Mouse (Mus musculus) forebrain, embryonic 15.5 days (tissue): ENCODE data around the gene Fastkd5. TPM values are rescaled to one million over a fixed set of nuclear protein-coding genes. Genes with fewer than 3 reads are reported as not detected.
A peak's percentile ranks its signal among the peaks of the same experiment; 100 is the strongest.
"Not testable (repeated sequence)": the region's sequence is repeated elsewhere in the genome, so short reads cannot be mapped to it uniquely, and the experiment has no call there.

Source experiments
- ATAC-seq: fragments of 200-750 bp; cut with Nextera tagmentation; replicated peaks from 2 replicates; pipeline ENCODE4 v1.8.0; 2017; ENCODE audit warnings: mild to moderate bottlenecking, moderate TSS enrichment, moderate library complexity
- H3K27ac ChIP-seq: fragments of 300-500 bp; sonication (generic); replicated peaks from 2 replicates; pipeline ENCODE4 v1.5.1; 2015; ENCODE audit warnings: mild to moderate bottlenecking, inconsistent platforms
- H3K27me3 ChIP-seq: fragments of 300-500 bp; sonication (generic); 2 replicates; pipeline ENCODE4 v1.6.1; 2015; ENCODE audit warnings: inconsistent platforms
- H3K36me3 ChIP-seq: fragments of 300-500 bp; sonication (generic); 2 replicates; pipeline ENCODE4 v1.6.1; 2015; ENCODE audit warnings: mild to moderate bottlenecking, inconsistent platforms
- H3K4me1 ChIP-seq: fragments of 300-500 bp; sonication (generic); 2 replicates; pipeline ENCODE4 v1.6.1; 2015; ENCODE audit warnings: inconsistent platforms
- H3K4me2 ChIP-seq: fragments of 300-500 bp; sonication (generic); replicated peaks from 2 replicates; pipeline ENCODE4 v1.6.1; 2015; ENCODE audit warnings: mild to moderate bottlenecking, inconsistent platforms
- H3K4me3 ChIP-seq: fragments of 300-500 bp; sonication (generic); 2 replicates; pipeline ENCODE4 v1.5.1; 2015; ENCODE audit warnings: mild to moderate bottlenecking, inconsistent platforms
- H3K9ac ChIP-seq: fragments of 300-500 bp; sonication (generic); replicated peaks from 2 replicates; pipeline ENCODE4 v1.6.1; 2015; ENCODE audit warnings: mild to moderate bottlenecking, inconsistent platforms
- H3K9me3 ChIP-seq: fragments of 300-500 bp; sonication (generic); 2 replicates; pipeline ENCODE4 v1.6.1; 2016; ENCODE audit warnings: inconsistent platforms
- WGBS: fragments of 180-500 bp; shearing (Covaris S2); methylation state at CpG from one replicate; pipeline ENCODE4 v1.1.7; 2015; ENCODE audit warnings: mixed read lengths; 5-methylcytosine and 5-hydroxymethylcytosine counted together
- polyA plus RNA-seq: library from polyadenylated mRNA; unstranded; fragments of >200 nt; fragmentation: Nextera tagmentation; extraction: Ambion mirVana; gene quantifications from 2 replicates; pipeline ENCODE4 v1.2.1, GENCODE M21; 2015

The Fastkd5 gene
- polyA plus RNA-seq, 1 experiment from 2014 or later, result 15.4 TPM

GRCm38 (mm10) chr2:130649028-130649427, 19.2 kb upstream of the Fastkd5 start:
- not testable (repeated sequence) for H3K4me1 ChIP-seq, H3K4me2 ChIP-seq, ATAC-seq, H3K9ac ChIP-seq, H3K4me3 ChIP-seq, H3K27ac ChIP-seq, H3K9me3 ChIP-seq, H3K27me3 ChIP-seq
- WGBS, result 80% methylated on average over 6 of the region's 6 CpGs
- H3K36me3 ChIP-seq, result peaks cover 19% of the 10 kb centered on the region

- Histone ChIP-seq H3K4me1 (peaks cover 14% of the 10 kb centered on the region), H3K4me3 (no peak overlapping the region), H3K9ac (no peak overlapping the region), H3K36me3 (peaks cover 5% of the 10 kb centered on the region; the same call in 1 of the 2 replicates), H3K27me3 (no peaks in the 10 kb centered on the region), H3K27ac (no peak overlapping the region), H3K4me2 (no peak overlapping the region), H3K9me3 (no peaks in the 10 kb centered on the region)
- 85% methylated on average over 4 of the region's 4 CpGs for WGBS
- ATAC-seq, result no peak
Measured at GRCm38 (mm10) chr2:130645198-130645597, 15.4 kb upstream of the Fastkd5 start.

- Histone ChIP-seq H3K27ac (peak within 1 kb of the TSS; percentile 50; the same call in 1 of the 2 replicates), H3K27me3 (no peaks in the 10 kb centered on the region), H3K36me3 (no peaks in the 10 kb centered on the region), H3K9me3 (no peaks in the 10 kb centered on the region), H3K4me1 (peaks cover 14% of the 10 kb centered on the region), H3K4me3 (peak within 1 kb of the TSS; percentile 61), H3K9ac (peak within 1 kb of the TSS; percentile 65), H3K4me2 (peak within 1 kb of the TSS; percentile 85)
- ATAC-seq, result peak; percentile 93
- WGBS, result 3% methylated on average over 39 of the region's 40 CpGs
Measured at GRCm38 (mm10) chr2:130642684-130643369, 13.0 kb upstream of the Fastkd5 start, which contains the start of gene Lzts3. Lzts3 (minus strand) TSS chr2:130642803.

GRCm38 (mm10) chr2:130642197-130642660, 12.4 kb upstream of the Fastkd5 start:
- peak overlapping the region; percentile 65 for H3K9ac ChIP-seq
- H3K27me3 ChIP-seq, result 0 out of 2 replicates have a peak, but pooled peaks cover under 1% of the 10 kb centered on the region
- peaks cover 14% of the 10 kb centered on the region for H3K4me1 ChIP-seq
- H3K27ac ChIP-seq, result peak overlapping the region; percentile 50; the same call in 1 of the 2 replicates
- H3K4me3 ChIP-seq, result peak overlapping the region; percentile 61
- WGBS, result 0% methylated on average over 21 of the region's 27 CpGs
- peak overlapping the region; percentile 85 for H3K4me2 ChIP-seq
- H3K36me3 ChIP-seq, result no peaks in the 10 kb centered on the region
- peak; percentile 81 for ATAC-seq
- H3K9me3 ChIP-seq, result no peaks in the 10 kb centered on the region

- peak overlapping the region; percentile 65; the same call in 1 of the 2 replicates for H3K9ac ChIP-seq
- no peak for ATAC-seq
- H3K36me3 ChIP-seq, result no peaks in the 10 kb centered on the region
- H3K27me3 ChIP-seq, result peaks cover 8% of the 10 kb centered on the region
- peak overlapping the region; percentile 85 for H3K4me2 ChIP-seq
- H3K9me3 ChIP-seq, result no peaks in the 10 kb centered on the region
- peak overlapping the region; percentile 61 for H3K4me3 ChIP-seq
- H3K4me1 ChIP-seq, result peaks cover 14% of the 10 kb centered on the region
- H3K27ac ChIP-seq, result peak overlapping the region; percentile 11; the same call in 1 of the 2 replicates
- WGBS, result 73% methylated on average over 6 of the region's 6 CpGs
Measured at GRCm38 (mm10) chr2:130641351-130642025, 11.7 kb upstream of the Fastkd5 start.

GRCm38 (mm10) chr2:130639276-130639675, 9.4 kb upstream of the Fastkd5 start:
- no peak overlapping the region for H3K9ac ChIP-seq
- no peaks in the 10 kb centered on the region for H3K9me3 ChIP-seq
- WGBS, result 83% methylated on average over 6 of the region's 6 CpGs
- H3K27ac ChIP-seq, result no peak overlapping the region
- peaks cover 29% of the 10 kb centered on the region for H3K4me1 ChIP-seq
- no peak for ATAC-seq
- peaks cover 30% of the 10 kb centered on the region for H3K27me3 ChIP-seq
- H3K4me2 ChIP-seq, result no peak overlapping the region
- H3K36me3 ChIP-seq, result no peaks in the 10 kb centered on the region
- H3K4me3 ChIP-seq, result no peak overlapping the region

GRCm38 (mm10) chr2:130638101-130638611, 8.3 kb upstream of the Fastkd5 start:
- H3K36me3 ChIP-seq, result no peaks in the 10 kb centered on the region
- H3K9ac ChIP-seq, result no peak overlapping the region
- no peaks in the 10 kb centered on the region for H3K9me3 ChIP-seq
- no peak overlapping the region for H3K4me3 ChIP-seq
- H3K4me1 ChIP-seq, result peaks cover 32% of the 10 kb centered on the region
- no peak overlapping the region for H3K4me2 ChIP-seq
- H3K27ac ChIP-seq, result no peak overlapping the region
- peaks cover 36% of the 10 kb centered on the region for H3K27me3 ChIP-seq
- 35% methylated on average over 16 of the region's 16 CpGs for WGBS
- ATAC-seq, result no peak

- 23% methylated on average over 21 of the region's 21 CpGs for WGBS
- Histone ChIP-seq H3K4me1 (peaks cover 19% of the 10 kb centered on the region), H3K27ac (no peak overlapping the region), H3K27me3 (peaks cover 36% of the 10 kb centered on the region), H3K9me3 (no peaks in the 10 kb centered on the region), H3K4me2 (no peak overlapping the region), H3K36me3 (no peaks in the 10 kb centered on the region), H3K4me3 (no peak overlapping the region), H3K9ac (no peak overlapping the region)
- no peak for ATAC-seq
Measured at GRCm38 (mm10) chr2:130635847-130636246, 6.0 kb upstream of the Fastkd5 start.

GRCm38 (mm10) chr2:130634739-130635411, 5.0 kb upstream of the Fastkd5 start:
- Histone ChIP-seq H3K4me1 (peaks cover 19% of the 10 kb centered on the region), H3K27me3 (peaks cover 36% of the 10 kb centered on the region), H3K9ac (peak overlapping the region; percentile 20; the same call in 1 of the 2 replicates), H3K36me3 (no peaks in the 10 kb centered on the region), H3K4me2 (peak overlapping the region; percentile 42), H3K4me3 (peak overlapping the region; percentile 23), H3K9me3 (no peaks in the 10 kb centered on the region), H3K27ac (no peak overlapping the region)
- ATAC-seq, result peak; percentile 20; the same call in 1 of the 2 replicates
- 6% methylated on average over 37 of the region's 38 CpGs for WGBS

- peak overlapping the region; percentile 42 for H3K4me2 ChIP-seq
- ATAC-seq, result peak; percentile 13; the same call in 1 of the 2 replicates
- 14% methylated on average over 12 of the region's 14 CpGs for WGBS
- peaks cover 36% of the 10 kb centered on the region for H3K27me3 ChIP-seq
- no peak overlapping the region for H3K9ac ChIP-seq
- no peaks in the 10 kb centered on the region for H3K9me3 ChIP-seq
- H3K4me1 ChIP-seq, result peaks cover 20% of the 10 kb centered on the region
- no peaks in the 10 kb centered on the region for H3K36me3 ChIP-seq
- H3K4me3 ChIP-seq, result peak overlapping the region; percentile 23; the same call in 1 of the 2 replicates
- H3K27ac ChIP-seq, result no peak overlapping the region
Measured at GRCm38 (mm10) chr2:130634006-130634738, 4.3 kb upstream of the Fastkd5 start.
